Mouse (Mus musculus) myocyte (in vitro differentiated cells): ENCODE measurements around the gene Pygl.

Experiments used
- CEBPB ChIP-seq: IDR thresholded peaks from 2 replicates; pipeline ENCODE4 v1.6.1; 2011; ENCODE audit warnings: mild to moderate bottlenecking, moderate library complexity; ENCODE audit not compliant: poor library complexity, insufficient read depth, severe bottlenecking
- E2F4 ChIP-seq: IDR thresholded peaks from one replicate; pipeline ENCODE4 v1.6.1; 2011; ENCODE audit warnings: mild to moderate bottlenecking, control low read depth, moderate library complexity; ENCODE audit not compliant: insufficient read depth
- MAX ChIP-seq: IDR thresholded peaks from one replicate; pipeline ENCODE4 v1.6.1; 2011; ENCODE audit warnings: low read depth, mild to moderate bottlenecking, control low read depth
- MYOD1 ChIP-seq, 3 experiments: IDR thresholded peaks; one replicate each; pipeline ENCODE4 v1.6.1; 2011; ENCODE audit warnings: control low read depth in 2 of 3, low read depth in 2 of 3, mild to moderate bottlenecking in 2 of 3, moderate library complexity in 1 of 3; ENCODE audit not compliant: insufficient read length in 2 of 3, control insufficient read depth in 1 of 3
- MYOG ChIP-seq, 3 experiments: IDR thresholded peaks; one replicate each; pipeline ENCODE4 v1.6.1; 2011; ENCODE audit warnings: control low read depth in 2 of 3, low read depth in 2 of 3, mild to moderate bottlenecking in 2 of 3; ENCODE audit not compliant: insufficient read length in 2 of 3, control insufficient read depth in 1 of 3, insufficient read depth in 1 of 3
- POLR2A ChIP-seq: IDR thresholded peaks from one replicate; pipeline ENCODE4 v1.6.1; 2011; ENCODE audit warnings: low read depth, mild to moderate bottlenecking, control low read depth, moderate library complexity; ENCODE audit not compliant: insufficient read length
- POLR2AphosphoS2 ChIP-seq: IDR thresholded peaks from one replicate; pipeline ENCODE4 v1.6.1; 2011; ENCODE audit warnings: low read depth, control low read depth; ENCODE audit not compliant: insufficient read length
- USF1 ChIP-seq: IDR thresholded peaks from one replicate; pipeline ENCODE4 v1.6.1; 2011; ENCODE audit warnings: low read depth, mild to moderate bottlenecking, control low read depth, moderate library complexity

- TF ChIP-seq MYOD1 (IDR thresholded peaks at IDR 0.05; ENCODE audit: control insufficient read depth in 1 of 3, insufficient read length in 2 of 3, low read depth in 2 of 3) (no peak), CEBPB (no peak), POLR2AphosphoS2 (no peak), MAX (no peak), USF1 (no peak), E2F4 (no peak), POLR2A (no peak), MYOG (IDR thresholded peaks at IDR 0.05; ENCODE audit: control insufficient read depth in 1 of 3, insufficient read depth in 1 of 3, insufficient read length in 2 of 3, low read depth in 2 of 3) (no peak)
These were observed 18.8 kb downstream of the Pygl start for GRCm38 (mm10) chr12:70212501-70212900.
